Mouse (Mus musculus): ENCODE results near the gene Zfp54. TPM values are rescaled to one million over a fixed set of nuclear protein-coding genes. Genes with fewer than 3 reads are reported as not detected.

Gene Zfp54
- total RNA-seq, 1 experiment from 2014 or later = 3.5 TPM

Other genes with a start within 250 kb of the Zfp54 start
- gene Vmn1r234, start 197.1 kb upstream of the Zfp54 start, total RNA-seq (2021) = not detected in 2 replicates
- gene Vmn1r235, start 166.8 kb upstream of the Zfp54 start, total RNA-seq (2021) = not detected in 2 replicates
- not detected in 2 replicates for gene Vmn1r236, start 140.3 kb upstream of the Zfp54 start, total RNA-seq (2021)
- not detected in 2 replicates for gene Vmn1r237, start 111.4 kb upstream of the Zfp54 start, total RNA-seq (2021)
- gene Zfp677, start 39.5 kb upstream of the Zfp54 start, total RNA-seq (2021) = 5.3 and 6.0 TPM in 2 replicates
- gene Zfp51, start 27.1 kb downstream of the Zfp54 start, total RNA-seq (2021) = 8.7 and 8.8 TPM in 2 replicates
- gene Zfp53, start 65.8 kb downstream of the Zfp54 start, total RNA-seq (2021) = 4.7 and 5.4 TPM in 2 replicates
- gene Zfp52, start 112.3 kb downstream of the Zfp54 start, total RNA-seq (2021) = 30.4 and 31.9 TPM in 2 replicates
- 10.0 and 10.7 TPM in 2 replicates for gene Zfp948, start 143.8 kb downstream of the Zfp54 start, total RNA-seq (2021)
- gene Zfp983, start 227.4 kb downstream of the Zfp54 start, total RNA-seq (2021) = 7.8 and 10.0 TPM in 2 replicates